Mouse (Mus musculus): ENCODE data around the gene Arhgap24. TPM values are rescaled to one million over a fixed set of nuclear protein-coding genes. Genes with fewer than 3 reads are reported as not detected.

Arhgap24 gene
- total RNA-seq, 2 experiments from 2014 or later, result 5.9 to 6.1 TPM

DNA sequence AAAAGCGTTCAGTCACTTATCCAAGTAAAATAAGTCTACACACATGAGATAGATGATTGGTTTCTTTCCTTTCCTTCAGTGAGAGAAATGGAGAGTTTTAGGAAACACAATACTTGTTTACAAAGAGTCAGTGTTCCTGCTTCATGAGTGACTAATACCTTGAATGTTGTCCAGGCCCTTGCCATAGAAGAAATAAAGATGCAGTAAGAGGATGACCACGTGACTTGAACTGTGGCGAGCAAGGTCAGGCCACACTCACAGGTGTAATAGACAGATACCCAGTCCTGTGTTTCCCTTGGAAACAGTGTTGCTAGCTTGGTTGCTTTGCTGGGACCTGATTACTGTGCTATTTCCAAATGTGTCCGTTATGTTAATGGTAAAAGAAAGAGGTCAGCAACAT, 23.4 kb downstream of the Arhgap24 start:
- Histone ChIP-seq H3K4me3 (no peak overlapping the region), H3K27ac (no peak overlapping the region)
- intact Hi-C loops (cut with DNase I), result no loop called here
- DNase-seq (ENCODE audit: extremely low spot score in 1 of 2, low spot score in 2 of 2), result no peak
- TF ChIP-seq CTCF (IDR thresholded peaks at IDR 0.05), result no peak

DNA sequence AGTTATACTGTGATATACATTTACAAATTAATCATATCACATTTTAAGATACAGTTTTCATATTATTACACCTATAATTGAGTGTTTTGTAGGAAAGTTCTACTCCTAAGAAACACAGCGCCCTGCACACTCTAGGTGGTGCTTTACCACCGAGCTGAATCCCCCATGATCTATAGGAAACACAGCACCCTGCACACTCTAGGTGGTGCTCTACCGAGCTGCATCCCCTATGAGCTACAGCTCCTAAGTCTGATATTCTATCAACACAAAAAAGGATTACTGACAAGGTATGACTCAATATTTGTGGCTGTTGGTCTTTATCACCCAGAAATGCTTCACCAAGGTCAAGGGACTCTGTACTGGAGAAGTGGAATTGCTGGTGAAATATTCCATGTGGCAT, 27.0 kb downstream of the Arhgap24 start:
- DNase-seq (ENCODE audit: extremely low spot score in 1 of 2, low spot score in 2 of 2), result no peak
- intact Hi-C loops (cut with DNase I), result no loop called here
- H3K27ac ChIP-seq, result no peak overlapping the region
- no peak overlapping the region for H3K4me3 ChIP-seq
- TF ChIP-seq CTCF (IDR thresholded peaks at IDR 0.05), result peak; percentile 1; the same call in 1 of the 2 replicates

DNA sequence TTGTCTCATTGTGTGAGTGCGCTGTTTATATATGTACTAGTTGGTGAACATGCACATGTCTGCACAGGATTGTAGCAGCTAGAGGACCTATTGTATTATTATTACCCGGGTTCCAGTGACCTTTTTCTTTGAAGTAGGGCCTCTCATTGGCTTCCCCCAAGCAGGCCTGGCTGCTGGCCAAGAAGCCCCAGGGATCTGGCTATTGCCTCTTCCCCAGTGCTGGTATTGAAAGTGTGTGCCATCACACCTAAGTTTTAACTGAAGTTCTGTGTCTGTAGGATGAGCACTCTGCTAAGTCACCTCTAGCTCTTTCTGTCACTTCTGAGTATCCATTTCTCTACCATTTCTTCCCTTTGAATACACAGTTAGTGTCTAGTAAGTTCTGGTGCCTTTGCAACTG, 28.2 kb downstream of the Arhgap24 start:
- TF ChIP-seq CTCF (IDR thresholded peaks at IDR 0.05), result no peak
- Histone ChIP-seq H3K4me3 (no peak overlapping the region), H3K27ac (no peak overlapping the region)
- DNase-seq (ENCODE audit: extremely low spot score in 1 of 2, low spot score in 2 of 2), result no peak
- intact Hi-C loops (cut with DNase I), result no loop called here

DNA sequence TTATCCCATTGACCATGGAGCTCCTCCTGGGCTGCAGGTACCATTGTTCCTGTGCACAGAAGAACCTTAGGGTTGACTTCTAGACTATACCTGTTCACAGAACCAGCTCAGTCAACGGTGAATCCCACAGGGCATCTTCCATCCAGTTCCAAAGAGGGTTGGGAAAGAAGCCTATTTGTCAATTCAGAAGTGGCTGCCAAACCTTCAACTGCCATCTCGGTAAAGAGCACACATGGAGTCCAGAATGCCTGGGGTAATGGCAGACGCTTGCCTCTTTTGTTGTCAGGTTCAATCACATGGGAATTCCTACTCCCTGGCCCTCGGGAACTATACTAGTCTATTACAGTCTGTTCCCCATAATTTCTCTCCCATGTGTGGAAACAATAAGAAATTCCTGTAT, 30.5 kb downstream of the Arhgap24 start:
- Histone ChIP-seq H3K4me3 (no peak overlapping the region), H3K27ac (no peak overlapping the region)
- intact Hi-C loops (cut with DNase I), result no loop called here
- DNase-seq (ENCODE audit: extremely low spot score in 1 of 2, low spot score in 2 of 2), result no peak
- no peak for TF ChIP-seq CTCF (IDR thresholded peaks at IDR 0.05)

DNA sequence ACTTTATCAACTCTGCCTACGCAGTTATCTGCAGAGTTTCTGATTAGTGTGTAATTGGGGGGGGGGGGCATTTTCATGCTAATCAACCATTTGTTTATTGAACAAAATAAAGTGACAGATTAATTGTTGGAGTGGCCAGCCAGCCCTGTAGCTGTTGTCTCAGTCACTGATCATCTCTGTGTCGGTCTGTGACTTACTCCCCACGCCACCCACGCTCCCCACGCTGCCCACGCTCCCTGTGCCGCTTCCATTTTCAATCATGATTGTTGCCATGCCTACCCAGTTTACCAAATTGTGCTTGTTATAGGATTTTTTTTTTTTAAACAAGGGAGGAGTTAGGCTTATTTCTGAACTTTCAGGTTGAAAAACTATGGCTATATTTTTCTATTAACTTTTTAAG, 34.3 kb downstream of the Arhgap24 start:
- no peak for TF ChIP-seq CTCF (IDR thresholded peaks at IDR 0.05)
- DNase-seq (ENCODE audit: extremely low spot score in 1 of 2, low spot score in 2 of 2), result no peak
- H3K27ac ChIP-seq, result no peak overlapping the region
- intact Hi-C loops (cut with DNase I), result no loop called here
- no peak overlapping the region for H3K4me3 ChIP-seq

DNA sequence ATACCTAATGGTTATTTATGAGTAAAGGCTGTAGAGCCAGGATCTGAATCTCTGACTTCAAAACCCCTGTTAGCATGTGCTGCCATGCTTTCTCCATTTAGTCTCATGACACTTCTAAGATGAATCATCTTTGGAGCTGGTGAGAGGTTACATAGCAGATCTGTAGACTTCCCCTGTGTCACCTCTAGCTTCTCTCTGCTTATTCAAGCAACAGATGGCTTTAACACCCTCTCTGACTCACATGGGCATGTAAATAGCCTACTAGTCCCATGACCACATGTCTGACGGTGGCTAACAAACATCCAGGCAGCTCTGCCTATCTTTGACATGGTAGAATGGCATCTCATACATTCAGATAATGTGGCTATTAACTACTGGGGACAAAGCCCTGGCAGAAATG, 39.3 kb downstream of the Arhgap24 start:
- no peak for TF ChIP-seq CTCF (IDR thresholded peaks at IDR 0.05)

DNA sequence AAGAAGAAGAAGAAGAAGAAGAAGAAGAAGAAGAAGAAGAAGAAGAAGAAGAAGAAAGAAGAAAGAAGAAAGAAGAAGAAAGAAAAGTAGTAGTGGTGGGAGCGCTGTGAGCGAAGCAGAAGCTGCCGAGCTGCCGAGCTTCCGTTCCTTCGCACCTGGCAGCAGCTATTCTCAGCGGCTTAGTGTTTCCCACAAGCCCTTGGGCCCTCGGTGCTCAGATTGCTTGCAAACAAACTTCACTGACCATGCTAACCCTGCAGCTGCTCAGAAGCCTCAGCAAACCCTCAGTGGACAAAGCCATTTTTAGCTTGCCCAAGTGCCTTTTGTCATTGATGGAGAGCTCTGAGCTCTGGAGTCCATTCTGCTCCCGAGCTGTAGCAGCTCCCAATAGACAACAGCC, 54.1 kb downstream of the Arhgap24 start:
- no peak for DNase-seq (ENCODE audit: extremely low spot score in 1 of 2, low spot score in 2 of 2)
- no peak for TF ChIP-seq CTCF (IDR thresholded peaks at IDR 0.05)
- no peak overlapping the region for H3K4me3 ChIP-seq
- no peak overlapping the region for H3K27ac ChIP-seq
- intact Hi-C loops (cut with DNase I), result no loop called here

More for the DNA sequence above, 39.3 kb downstream of the Arhgap24 start:
- Histone ChIP-seq H3K27ac (no peak overlapping the region), H3K4me3 (no peak overlapping the region)
- no peak for DNase-seq (ENCODE audit: extremely low spot score in 1 of 2, low spot score in 2 of 2)
- intact Hi-C loops (cut with DNase I), result no loop called here

DNA sequence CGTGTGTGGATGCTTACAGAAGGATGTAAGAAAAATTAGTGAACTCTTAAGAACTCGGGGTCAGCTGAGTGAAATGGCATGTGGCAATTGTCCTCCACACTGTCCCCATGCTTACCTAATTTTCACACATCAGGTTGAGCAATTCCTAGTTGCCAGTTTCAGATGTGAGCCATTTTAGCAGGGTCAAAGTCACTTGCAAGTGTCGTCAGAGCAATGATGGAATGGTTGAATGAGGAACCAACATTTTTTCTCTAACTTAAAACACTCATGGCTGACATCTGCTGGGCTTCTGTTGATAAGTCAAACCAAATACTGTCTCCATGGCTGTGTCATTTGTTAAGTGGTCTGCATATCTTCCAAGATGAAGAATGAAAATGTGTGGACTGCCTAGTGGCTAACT, 56.6 kb downstream of the Arhgap24 start:
- no peak for TF ChIP-seq CTCF (IDR thresholded peaks at IDR 0.05)
- Histone ChIP-seq H3K4me3 (no peak overlapping the region), H3K27ac (no peak overlapping the region)
- no peak for DNase-seq (ENCODE audit: extremely low spot score in 1 of 2, low spot score in 2 of 2)
- intact Hi-C loops (cut with DNase I), result no loop called here

DNA sequence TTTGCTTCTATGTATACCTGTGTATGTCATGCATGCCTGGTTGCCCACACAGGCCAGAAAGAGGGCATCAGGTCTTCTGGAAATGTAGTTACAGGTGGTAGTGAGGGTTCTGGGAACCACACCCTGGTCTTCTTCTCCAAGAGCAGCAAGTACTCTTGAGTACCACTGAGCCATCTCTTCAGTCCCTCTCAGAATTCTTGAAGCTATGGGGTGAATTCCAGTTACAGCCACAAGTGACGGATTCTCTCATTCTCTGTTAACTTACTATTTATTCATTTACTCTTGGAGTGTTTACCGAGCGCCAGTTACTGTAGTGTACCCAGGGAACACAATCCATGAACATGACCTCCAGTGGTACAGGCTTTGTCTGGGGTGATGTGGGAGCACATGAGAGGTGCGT, 65.1 kb downstream of the Arhgap24 start:
- intact Hi-C loops (cut with DNase I), result no loop called here
- TF ChIP-seq CTCF (IDR thresholded peaks at IDR 0.05), result no peak
- no peak for DNase-seq (ENCODE audit: extremely low spot score in 1 of 2, low spot score in 2 of 2)

DNA sequence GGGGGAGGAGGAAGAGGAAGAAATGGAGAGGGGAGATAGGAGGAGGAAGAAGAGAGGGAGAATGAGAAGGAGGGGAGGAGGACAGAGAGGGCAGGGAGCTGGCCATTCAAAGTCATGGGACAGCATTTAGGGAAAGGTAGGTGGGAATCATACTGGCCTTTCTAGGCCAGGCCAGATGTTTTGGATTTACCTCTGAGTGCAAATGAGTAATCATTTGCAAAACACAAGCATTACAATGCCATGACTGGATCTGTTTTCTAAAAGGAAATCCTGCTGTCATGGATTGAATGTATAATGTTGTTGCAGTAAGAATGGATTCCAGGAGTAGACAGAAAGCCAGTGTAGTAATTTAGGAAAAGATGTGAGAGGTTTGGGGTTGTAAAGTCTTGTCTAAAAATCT, 66.6 kb downstream of the Arhgap24 start:
- intact Hi-C loops (cut with DNase I), result no loop called here
- no peak for DNase-seq (ENCODE audit: extremely low spot score in 1 of 2, low spot score in 2 of 2)
- no peak overlapping the region for H3K4me3 ChIP-seq
- no peak overlapping the region for H3K27ac ChIP-seq
- no peak for TF ChIP-seq CTCF (IDR thresholded peaks at IDR 0.05)

More for the DNA sequence above, 65.1 kb downstream of the Arhgap24 start:
- Histone ChIP-seq H3K27ac (no peak overlapping the region), H3K4me3 (no peak overlapping the region)

DNA sequence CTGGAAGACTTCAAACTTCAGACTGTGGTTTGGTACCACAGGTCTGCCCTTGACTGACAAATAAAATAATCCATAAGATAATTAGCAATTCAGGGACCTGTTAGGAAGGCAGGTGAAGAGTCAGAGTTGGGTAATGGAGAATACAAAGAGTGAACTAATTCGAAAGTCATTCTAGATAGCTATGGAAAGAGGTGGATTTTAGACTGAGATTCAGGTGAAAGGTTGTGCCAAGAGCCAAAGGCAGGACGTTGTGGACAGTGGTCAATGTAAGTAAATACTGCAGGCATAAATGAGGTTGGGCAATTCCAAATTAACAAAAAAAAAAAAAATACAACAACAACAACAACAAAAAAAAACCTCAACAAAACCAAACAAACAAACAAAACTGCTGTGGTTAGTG, 67.2 kb downstream of the Arhgap24 start:
- TF ChIP-seq CTCF (IDR thresholded peaks at IDR 0.05), result no peak
- no peak overlapping the region for H3K27ac ChIP-seq
- no peak overlapping the region for H3K4me3 ChIP-seq
- intact Hi-C loops (cut with DNase I), result no loop called here
- no peak for DNase-seq (ENCODE audit: extremely low spot score in 1 of 2, low spot score in 2 of 2)

DNA sequence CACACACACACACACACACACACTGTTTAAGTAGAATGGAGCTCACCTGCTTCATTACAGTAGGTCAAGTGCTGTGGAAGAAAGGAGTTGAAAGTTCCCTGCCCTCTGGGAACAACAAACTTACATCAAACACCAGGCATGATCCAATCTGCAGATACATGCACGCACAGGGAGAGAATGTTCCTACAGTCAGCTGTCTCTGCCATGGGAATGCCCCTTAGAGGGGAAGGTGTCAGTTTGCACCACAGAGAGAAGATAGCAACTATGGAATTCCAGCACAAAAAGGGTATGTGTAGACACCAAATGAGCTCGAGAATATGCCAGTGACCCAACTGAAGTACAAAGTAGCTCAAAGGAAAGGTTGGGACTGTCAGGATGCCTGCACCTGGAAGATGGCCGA, 69.0 kb downstream of the Arhgap24 start:
- no peak overlapping the region for H3K4me3 ChIP-seq
- no peak for DNase-seq (ENCODE audit: extremely low spot score in 1 of 2, low spot score in 2 of 2)
- H3K27ac ChIP-seq, result no peak overlapping the region
- intact Hi-C loops (cut with DNase I), result no loop called here
- no peak for TF ChIP-seq CTCF (IDR thresholded peaks at IDR 0.05)

DNA sequence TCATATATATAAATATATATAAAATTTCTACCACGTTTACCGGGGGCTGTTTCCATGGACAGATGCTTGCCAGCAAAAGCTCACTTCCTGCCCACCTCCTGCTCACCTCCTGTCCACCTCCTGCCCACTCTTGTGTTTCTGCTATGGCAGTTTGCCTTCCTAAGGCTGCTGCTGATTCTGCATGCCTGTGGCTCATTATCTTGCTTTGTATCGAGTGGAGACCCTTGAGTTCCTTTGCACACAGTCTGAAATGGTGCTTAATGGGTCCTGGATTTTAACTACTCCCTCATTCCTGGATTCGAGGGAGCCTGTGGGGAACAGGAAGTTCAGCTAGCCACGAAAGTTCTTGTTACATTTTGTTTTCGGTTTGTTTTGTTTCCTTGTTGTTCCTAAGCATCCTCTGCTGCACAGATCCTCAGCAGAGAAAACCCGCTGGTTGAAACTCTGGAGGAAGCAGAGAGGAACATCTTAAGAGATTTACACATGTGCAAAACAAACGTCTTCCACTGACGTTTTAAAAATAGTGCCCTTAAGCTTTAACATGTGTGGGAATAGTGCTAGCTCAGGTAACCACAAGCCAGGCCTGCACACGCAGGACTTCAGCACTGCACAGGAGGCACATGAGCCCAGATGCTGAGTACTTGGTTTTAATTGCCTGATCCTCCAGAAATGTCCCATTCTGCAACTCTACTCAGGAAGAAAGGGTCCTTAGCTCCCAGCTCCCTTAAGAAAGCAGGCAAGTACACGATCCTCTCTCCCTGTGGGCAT, 69.9 kb downstream of the Arhgap24 start:
- H3K27ac ChIP-seq, result no peak overlapping the region
- H3K4me3 ChIP-seq, result no peak overlapping the region
- intact Hi-C loops (cut with DNase I), result no loop called here
- TF ChIP-seq CTCF (IDR thresholded peaks at IDR 0.05), result no peak
- no peak for DNase-seq (ENCODE audit: extremely low spot score in 1 of 2, low spot score in 2 of 2)
